Mouse (Mus musculus) olfactory bulb, adult 2 months (tissue): ENCODE measurements at regions not wholly inside any gene's neighbourhood (a gene's known extent, or its start where the extent isn't known, plus 50 kb on each side); places are given as distances from the start of the nearest gene placed in this dataset.

Source experiments
- H3K27ac ChIP-seq: fragments of 200-500 bp; 2 replicates; pipeline ENCODE4 v1.5.1; 2012; ENCODE audit warnings: low read depth, low read length; ENCODE audit not compliant: insufficient read depth
- H3K4me1 ChIP-seq: fragments of 200-500 bp; 2 replicates; pipeline ENCODE4 v1.6.1; 2012; ENCODE audit warnings: low read length; ENCODE audit not compliant: control insufficient read depth, insufficient read depth
- H3K4me3 ChIP-seq: fragments of 200-500 bp; 2 replicates; pipeline ENCODE4 v1.5.1; 2012; ENCODE audit warnings: mild to moderate bottlenecking, low read depth, low read length, moderate library complexity; ENCODE audit not compliant: insufficient read depth
- CTCF ChIP-seq: fragments of 200-500 bp; IDR thresholded peaks from 2 replicates; pipeline ENCODE4 v1.5.1; 2012; ENCODE audit warnings: low read depth, mild to moderate bottlenecking, low read length, moderate library complexity; ENCODE audit not compliant: insufficient read depth
- POLR2A ChIP-seq: fragments of 200-500 bp; IDR thresholded peaks from 2 replicates; pipeline ENCODE4 v1.6.1; 2012; ENCODE audit warnings: mild to moderate bottlenecking, low read depth, low read length, moderate library complexity; ENCODE audit not compliant: insufficient read depth
- WGBS: fragments of 180-500 bp; shearing (Covaris S2); methylation state at CpG from one replicate; pipeline ENCODE4 v1.1.7; 2018; 5-methylcytosine and 5-hydroxymethylcytosine counted together

GRCm38 (mm10) chr9:101458306-101458946, 206.8 kb upstream of the Ppp2r3a start:
- Histone ChIP-seq H3K4me1 (peaks cover 11% of the 10 kb centered on the region), H3K4me3 (no peak overlapping the region), H3K27ac (no peak overlapping the region)
- TF ChIP-seq CTCF (no peak), POLR2A (no peak)
- 90% methylated on average over 10 of the region's 10 CpGs for WGBS

DNA sequence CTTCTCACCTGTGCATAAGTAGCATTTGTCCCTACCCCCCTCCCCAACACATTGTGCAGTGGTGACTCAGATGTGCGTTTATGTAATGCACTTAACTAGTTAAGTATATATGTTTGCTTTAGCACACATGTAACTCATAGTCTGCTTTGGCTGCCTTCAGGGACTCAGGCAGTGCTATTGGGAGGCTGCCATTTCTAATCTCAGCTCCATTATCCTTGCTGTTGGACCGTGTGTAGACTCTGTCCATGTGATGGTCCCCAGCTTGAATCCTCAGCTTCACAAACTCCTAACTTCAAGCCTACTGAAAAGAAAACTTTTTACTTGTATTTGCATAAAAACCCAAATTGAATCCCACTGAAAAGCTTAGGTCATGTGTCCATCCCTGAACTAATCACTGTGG, 194.7 kb upstream of the Ppp2r3a start:
- no peak for TF ChIP-seq POLR2A
- no peak for TF ChIP-seq CTCF
- WGBS: 68% methylated on average over 2 of the region's 2 CpGs
- H3K27ac ChIP-seq: no peak overlapping the region

GRCm38 (mm10) chr9:101445764-101446163, 194.2 kb upstream of the Ppp2r3a start:
- no peak for TF ChIP-seq CTCF
- TF ChIP-seq POLR2A: no peak
- 51% methylated on average over 5 of the region's 5 CpGs for WGBS

More for the DNA sequence above, 194.7 kb upstream of the Ppp2r3a start:
- Histone ChIP-seq H3K4me1 (peaks cover 3% of the 10 kb centered on the region; the same call in 1 of the 2 replicates), H3K4me3 (no peak overlapping the region)

DNA sequence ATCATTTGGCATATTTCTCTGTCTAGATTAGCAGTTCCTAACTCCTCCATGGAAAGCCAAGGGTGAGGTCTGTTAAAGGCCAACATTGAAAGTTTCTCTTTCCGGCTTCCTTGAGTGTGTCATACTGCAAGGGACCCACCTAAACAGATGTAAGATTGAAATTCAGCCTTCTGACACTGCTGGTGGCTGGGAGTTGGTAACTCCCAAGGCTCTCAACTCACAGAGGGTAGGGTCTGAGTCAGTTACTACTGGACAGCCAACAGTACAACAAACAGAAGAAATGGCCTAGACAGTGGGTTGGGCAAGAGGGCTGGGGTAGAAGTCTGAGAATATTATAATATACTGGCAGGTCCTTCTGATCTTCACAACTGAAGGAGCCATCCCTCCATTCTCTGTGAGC, 193.7 kb upstream of the Ppp2r3a start:
- no peak overlapping the region for H3K27ac ChIP-seq
- WGBS: 95% methylated on average over 1 of the region's 1 CpGs
- no peak overlapping the region for H3K4me3 ChIP-seq
- TF ChIP-seq POLR2A (no peak), CTCF (no peak)
- H3K4me1 ChIP-seq: peaks cover 3% of the 10 kb centered on the region; the same call in 1 of the 2 replicates

More at GRCm38 (mm10) chr9:101445764-101446163, 194.2 kb upstream of the Ppp2r3a start:
- H3K4me1 ChIP-seq: peaks cover 3% of the 10 kb centered on the region; the same call in 1 of the 2 replicates
- H3K4me3 ChIP-seq: no peak overlapping the region
- no peak overlapping the region for H3K27ac ChIP-seq

DNA sequence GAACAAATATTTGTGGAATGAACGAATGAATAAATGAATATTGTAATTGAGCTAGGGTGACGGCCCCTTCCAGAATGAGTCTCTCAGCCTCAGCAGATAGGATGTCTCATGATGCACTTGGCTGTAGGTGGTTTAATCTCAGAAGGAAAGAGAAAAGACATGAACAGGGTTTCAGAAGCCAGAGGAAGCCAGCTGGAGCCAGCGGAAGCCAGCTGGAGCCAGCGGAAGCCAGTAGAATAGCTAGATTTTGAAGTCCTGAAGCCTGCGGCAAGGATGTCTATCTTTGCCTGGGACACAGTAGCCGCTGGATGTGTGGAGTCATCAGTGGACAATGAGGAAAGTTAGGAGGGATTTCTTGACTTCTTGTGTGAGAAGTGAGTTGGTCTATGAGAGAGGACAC, 188.3 kb upstream of the Ppp2r3a start:
- no peak overlapping the region for H3K4me3 ChIP-seq
- WGBS: 82% methylated on average over 6 of the region's 6 CpGs
- no peak overlapping the region for H3K27ac ChIP-seq
- no peaks in the 10 kb centered on the region for H3K4me1 ChIP-seq
- no peak for TF ChIP-seq POLR2A
- no peak for TF ChIP-seq CTCF

DNA sequence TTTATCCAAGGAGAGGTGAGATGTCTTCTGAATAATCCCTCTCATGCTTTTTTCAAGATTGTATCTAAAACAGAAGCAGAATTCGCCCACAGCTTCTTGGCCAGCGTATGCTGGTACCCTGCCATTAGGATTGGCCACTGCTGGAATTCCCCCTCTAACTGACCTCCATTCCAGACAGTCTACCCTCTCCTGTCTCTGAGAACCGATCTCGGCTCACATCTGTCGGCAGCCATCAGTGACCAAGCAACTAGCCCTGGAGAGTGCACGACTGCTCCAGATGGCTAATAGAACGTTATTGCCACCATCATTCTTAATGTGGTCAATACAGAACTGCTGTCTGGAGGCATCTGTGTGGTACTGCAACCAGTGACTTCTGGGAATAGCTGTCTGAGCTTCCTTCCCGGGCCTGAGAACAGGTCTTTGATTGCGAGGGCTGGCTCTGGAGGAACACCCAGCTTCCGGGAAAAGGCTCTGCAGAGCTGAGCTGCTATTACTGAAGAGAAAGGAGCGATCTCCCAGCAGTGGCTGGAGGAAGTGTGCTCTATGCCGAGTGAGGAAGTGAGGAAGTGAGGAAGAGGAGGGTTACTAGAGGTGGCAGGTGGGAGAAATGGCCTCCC, 187.1 kb upstream of the Ppp2r3a start:
- Histone ChIP-seq H3K4me3 (no peak overlapping the region), H3K4me1 (no peaks in the 10 kb centered on the region), H3K27ac (no peak overlapping the region)
- WGBS: 78% methylated on average over 12 of the region's 12 CpGs
- no peak for TF ChIP-seq POLR2A
- TF ChIP-seq CTCF: no peak

DNA sequence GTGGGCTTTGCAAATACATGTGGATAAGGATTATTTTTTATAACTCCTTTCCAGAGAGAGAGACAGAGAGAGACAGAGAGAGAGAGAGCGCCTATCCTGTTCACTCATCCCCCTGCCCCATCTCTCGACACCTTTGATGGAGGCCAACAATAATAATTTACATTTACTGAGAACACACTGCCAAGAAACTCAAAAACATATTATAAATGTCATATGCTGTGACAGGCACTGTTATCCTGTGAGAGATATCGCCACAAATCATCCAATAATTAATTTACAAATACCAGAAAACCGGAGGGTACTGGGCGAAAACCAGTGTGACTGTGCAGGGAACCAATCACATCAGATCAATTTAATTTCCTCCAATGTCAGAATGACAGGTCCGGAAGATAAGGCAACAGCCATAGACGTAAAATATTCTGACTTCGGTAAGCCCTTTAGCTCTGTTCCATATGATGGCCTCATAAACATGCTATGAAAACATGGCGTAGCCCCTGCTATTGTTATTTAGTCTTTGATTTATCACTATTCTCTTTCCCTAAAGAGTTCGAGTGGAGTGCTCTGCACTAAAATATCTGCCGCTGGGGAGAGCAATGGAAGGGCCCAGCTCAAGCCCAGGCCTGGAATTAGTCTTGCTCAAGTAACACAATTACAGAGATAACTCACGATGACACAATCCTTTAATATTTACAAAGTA, 173.5 kb upstream of the Ppp2r3a start:
- H3K27ac ChIP-seq: no peak overlapping the region
- no peak overlapping the region for H3K4me3 ChIP-seq
- H3K4me1 ChIP-seq: no peaks in the 10 kb centered on the region
- 92% methylated on average over 12 of the region's 12 CpGs for WGBS
- no peak for TF ChIP-seq POLR2A
- TF ChIP-seq CTCF: no peak

DNA sequence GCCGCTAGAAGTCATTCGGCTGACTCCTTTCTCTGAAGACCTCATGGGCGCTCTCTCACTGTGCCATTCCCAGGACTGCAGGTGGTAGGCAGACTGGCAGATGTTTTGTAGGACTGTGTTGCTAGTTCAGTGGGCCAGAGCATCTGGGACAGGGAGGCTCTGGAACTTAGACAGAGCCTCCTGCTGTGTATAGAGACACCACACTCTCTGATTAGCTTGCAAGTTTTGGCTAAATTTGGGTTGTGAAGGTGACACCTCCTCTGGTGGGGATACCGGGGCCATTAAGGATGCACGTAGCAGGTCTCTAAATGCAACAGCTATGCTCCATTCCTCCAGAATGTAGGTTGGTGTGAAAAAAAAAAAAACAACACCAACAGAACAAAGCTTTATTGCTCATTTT, 171.4 kb upstream of the Ppp2r3a start:
- H3K27ac ChIP-seq: no peak overlapping the region
- no peaks in the 10 kb centered on the region for H3K4me1 ChIP-seq
- no peak for TF ChIP-seq POLR2A
- no peak for TF ChIP-seq CTCF
- WGBS: 85% methylated on average over 5 of the region's 5 CpGs
- H3K4me3 ChIP-seq: no peak overlapping the region

DNA sequence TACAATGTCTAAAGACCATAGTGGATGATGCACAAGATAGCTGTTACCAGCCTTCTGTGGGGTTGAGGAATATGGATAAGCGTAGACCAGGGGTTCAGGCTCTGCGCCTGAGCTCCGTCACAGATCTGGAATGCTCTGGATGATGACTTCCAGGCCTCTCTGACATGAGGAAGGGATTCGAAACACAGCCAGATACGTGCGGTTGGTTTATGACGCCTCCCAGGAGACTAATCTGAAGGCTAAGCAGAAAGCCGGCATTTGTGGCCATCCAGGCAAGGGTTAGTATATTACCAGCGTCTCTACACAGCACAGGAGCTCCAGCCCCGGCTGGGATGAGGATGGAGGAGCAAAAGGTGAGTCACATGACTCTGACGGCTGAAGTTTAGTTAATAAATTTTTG, 170.4 kb upstream of the Ppp2r3a start:
- WGBS: 93% methylated on average over 11 of the region's 11 CpGs

More for the DNA sequence above, 170.4 kb upstream of the Ppp2r3a start:
- no peak overlapping the region for H3K27ac ChIP-seq
- no peak overlapping the region for H3K4me3 ChIP-seq
- H3K4me1 ChIP-seq: no peaks in the 10 kb centered on the region
- TF ChIP-seq CTCF (no peak), POLR2A (no peak)
